Mouse (Mus musculus) limb, embryonic 11.5 days (tissue): Measurements from ENCODE around the gene Daam2. TPM values are rescaled to one million over a fixed set of nuclear protein-coding genes. Genes with fewer than 3 reads are reported as not detected.
A peak's percentile ranks its signal among the peaks of the same experiment; 100 is the strongest.

ENCODE experiments used
- ATAC-seq: fragments of 200-750 bp; cut with Nextera tagmentation; 2 replicates; pipeline ENCODE4 v1.8.0; 2017; ENCODE audit warnings: low read depth; ENCODE audit not compliant: insufficient number of reproducible peaks, low FRiP score, low TSS enrichment
- DNase-seq: peaks from one replicate; pipeline ENCODE4 v3.0.0-alpha.2; 2015; ENCODE audit warnings: low spot score
- H3K27ac ChIP-seq: fragments of 300-500 bp; sonication (generic); replicated peaks from 2 replicates; pipeline ENCODE4 v1.5.1; 2014; ENCODE audit warnings: low read depth, mild to moderate bottlenecking, low read length
- H3K27me3 ChIP-seq: fragments of 300-500 bp; sonication (generic); 2 replicates; pipeline ENCODE4 v1.6.1; 2014; ENCODE audit warnings: mild to moderate bottlenecking, low read length, mixed read lengths; ENCODE audit not compliant: control insufficient read depth, insufficient read depth
- H3K36me3 ChIP-seq: fragments of 300-500 bp; sonication (generic); 2 replicates; pipeline ENCODE4 v1.6.1; 2014; ENCODE audit warnings: mild to moderate bottlenecking, low read length, moderate library complexity, mixed read lengths; ENCODE audit not compliant: control insufficient read depth, insufficient read depth
- H3K4me1 ChIP-seq: fragments of 300-500 bp; sonication (generic); 2 replicates; pipeline ENCODE4 v1.6.1; 2014; ENCODE audit warnings: low read length, mixed read lengths; ENCODE audit not compliant: control insufficient read depth, insufficient read depth
- H3K4me2 ChIP-seq: fragments of 300-500 bp; sonication (generic); 2 replicates; pipeline ENCODE4 v1.6.1; 2014; ENCODE audit warnings: low read depth, mild to moderate bottlenecking, moderate library complexity; ENCODE audit not compliant: severe bottlenecking
- H3K4me3 ChIP-seq: fragments of 300-500 bp; sonication (generic); 2 replicates; pipeline ENCODE4 v1.5.1; 2014; ENCODE audit warnings: low read depth, low read length
- H3K9ac ChIP-seq: fragments of 300-500 bp; sonication (generic); 2 replicates; pipeline ENCODE4 v1.6.1; 2014; ENCODE audit warnings: mild to moderate bottlenecking, low read length
- H3K9me3 ChIP-seq: fragments of 300-500 bp; sonication (generic); 2 replicates; pipeline ENCODE4 v1.6.1; 2016; ENCODE audit warnings: low read length; ENCODE audit not compliant: control insufficient read depth
- WGBS: fragments of 180-500 bp; shearing (Covaris S2); extraction: QIAGEN DNeasy Blood & Tissue Kit; methylation state at CpG from one replicate; pipeline ENCODE4 v1.1.7; 2014; 5-methylcytosine and 5-hydroxymethylcytosine counted together
- polyA plus RNA-seq: library from polyadenylated mRNA; unstranded; fragments of >200 nt; fragmentation: Nextera tagmentation; extraction: Ambion mirVana; gene quantifications from 2 replicates; pipeline ENCODE4 v1.2.1, GENCODE M21; 2014

Gene Daam2
- 8.6 and 8.7 TPM in 2 replicates for polyA plus RNA-seq

- H3K9ac ChIP-seq = peak within 1 kb of the TSS; percentile 67
- H3K4me3 ChIP-seq = peak within 1 kb of the TSS; percentile 60
- H3K9me3 ChIP-seq = no peaks in the 10 kb centered on the region
- ATAC-seq (peak; percentile 87), DNase-seq (peak; percentile 91)
- H3K4me1 ChIP-seq = peaks cover 22% of the 10 kb centered on the region
- 2% methylated on average over 38 of the region's 38 CpGs for WGBS
- no peaks in the 10 kb centered on the region for H3K36me3 ChIP-seq
- H3K4me2 ChIP-seq = peak within 1 kb of the TSS; percentile 82
- no peaks in the 10 kb centered on the region for H3K27me3 ChIP-seq
- H3K27ac ChIP-seq = peak within 1 kb of the TSS; percentile 83
Observed at GRCm38 (mm10) chr17:49563830-49564470, at the start of gene Daam2. Gene Daam2 (minus strand): TSS chr17:49564343.

GRCm38 (mm10) chr17:49610296-49610695 lies 46.2 kb upstream of the Daam2 start:
- Histone ChIP-seq H3K9me3 (no peaks in the 10 kb centered on the region), H3K4me3 (no peak overlapping the region), H3K27ac (no peak overlapping the region), H3K27me3 (no peaks in the 10 kb centered on the region), H3K4me1 (no peaks in the 10 kb centered on the region), H3K36me3 (no peaks in the 10 kb centered on the region), H3K4me2 (no peak overlapping the region), H3K9ac (no peak overlapping the region)
- ATAC-seq (no peak), DNase-seq (no peak)
- 33% methylated on average over 8 of the region's 8 CpGs for WGBS

- ATAC-seq = no peak
- H3K4me3 ChIP-seq = no peak overlapping the region
- no peak overlapping the region for H3K4me2 ChIP-seq
- H3K9ac ChIP-seq = no peak overlapping the region
- DNase-seq = no peak
- H3K36me3 ChIP-seq = no peaks in the 10 kb centered on the region
- 63% methylated on average over 7 of the region's 7 CpGs for WGBS
- H3K4me1 ChIP-seq = no peaks in the 10 kb centered on the region
- H3K9me3 ChIP-seq = no peaks in the 10 kb centered on the region
- H3K27ac ChIP-seq = no peak overlapping the region
- no peaks in the 10 kb centered on the region for H3K27me3 ChIP-seq
Observed at GRCm38 (mm10) chr17:49607351-49608027, 43.3 kb upstream of the Daam2 start.

- ATAC-seq = no peak
- DNase-seq = no peak
- Histone ChIP-seq H3K27ac (no peak overlapping the region), H3K4me1 (no peaks in the 10 kb centered on the region), H3K4me3 (no peak overlapping the region), H3K27me3 (no peaks in the 10 kb centered on the region), H3K9me3 (no peaks in the 10 kb centered on the region), H3K9ac (no peak overlapping the region), H3K4me2 (no peak overlapping the region), H3K36me3 (no peaks in the 10 kb centered on the region)
- 73% methylated on average over 4 of the region's 4 CpGs for WGBS
Observed at GRCm38 (mm10) chr17:49605397-49605796, 41.3 kb upstream of the Daam2 start.

- Histone ChIP-seq H3K36me3 (no peaks in the 10 kb centered on the region), H3K9ac (no peak overlapping the region), H3K27me3 (no peaks in the 10 kb centered on the region), H3K27ac (no peak overlapping the region), H3K4me1 (no peaks in the 10 kb centered on the region), H3K4me2 (no peak overlapping the region), H3K4me3 (no peak overlapping the region), H3K9me3 (no peaks in the 10 kb centered on the region)
- DNase-seq (no peak), ATAC-seq (no peak)
- WGBS = 75% methylated on average over 8 of the region's 8 CpGs
Observed at GRCm38 (mm10) chr17:49590051-49590450, 25.9 kb upstream of the Daam2 start.

GRCm38 (mm10) chr17:49582471-49582870 lies 18.3 kb upstream of the Daam2 start:
- H3K9ac ChIP-seq = no peak overlapping the region
- ATAC-seq = peak; percentile 44; the same call in 1 of the 2 replicates
- peak; percentile 36 for DNase-seq

GRCm38 (mm10) chr17:49577321-49577720 lies 13.2 kb upstream of the Daam2 start:
- H3K4me1 ChIP-seq = peaks cover under 1% of the 10 kb centered on the region; the same call in 1 of the 2 replicates
- H3K9ac ChIP-seq = no peak overlapping the region
- ATAC-seq = no peak
- no peaks in the 10 kb centered on the region for H3K27me3 ChIP-seq
- DNase-seq = no peak
- H3K9me3 ChIP-seq = no peaks in the 10 kb centered on the region
- H3K4me2 ChIP-seq = no peak overlapping the region
- no peak overlapping the region for H3K4me3 ChIP-seq
- no peak overlapping the region for H3K27ac ChIP-seq
- 100% methylated on average over 3 of the region's 3 CpGs for WGBS
- no peaks in the 10 kb centered on the region for H3K36me3 ChIP-seq

More at GRCm38 (mm10) chr17:49582471-49582870, 18.3 kb upstream of the Daam2 start:
- no peaks in the 10 kb centered on the region for H3K9me3 ChIP-seq
- H3K4me1 ChIP-seq = peaks cover 4% of the 10 kb centered on the region; the same call in 1 of the 2 replicates
- no peaks in the 10 kb centered on the region for H3K27me3 ChIP-seq
- 16% methylated on average over 11 of the region's 11 CpGs for WGBS
- H3K4me3 ChIP-seq = no peak overlapping the region
- H3K27ac ChIP-seq = no peak overlapping the region
- H3K36me3 ChIP-seq = no peaks in the 10 kb centered on the region
- H3K4me2 ChIP-seq = peak overlapping the region; percentile 20; the same call in 1 of the 2 replicates

GRCm38 (mm10) chr17:49568717-49569116 lies 4.6 kb upstream of the Daam2 start:
- H3K27ac ChIP-seq = no peak overlapping the region
- ATAC-seq = no peak
- WGBS = 77% methylated on average over 8 of the region's 8 CpGs

More at GRCm38 (mm10) chr17:49568717-49569116, 4.6 kb upstream of the Daam2 start:
- H3K4me1 ChIP-seq = peaks cover 3% of the 10 kb centered on the region
- H3K4me3 ChIP-seq = no peak overlapping the region
- H3K9ac ChIP-seq = no peak overlapping the region
- H3K36me3 ChIP-seq = no peaks in the 10 kb centered on the region
- no peaks in the 10 kb centered on the region for H3K9me3 ChIP-seq
- no peak for DNase-seq
- no peaks in the 10 kb centered on the region for H3K27me3 ChIP-seq
- no peak overlapping the region for H3K4me2 ChIP-seq
